Mouse (Mus musculus) lung, embryonic 16.5 days (tissue): ENCODE results near the gene Cdh6. TPM values are rescaled to one million over a fixed set of nuclear protein-coding genes. Genes with fewer than 3 reads are reported as not detected.

Experiments
- ATAC-seq: fragments of 200-750 bp; cut with Nextera tagmentation; 2 replicates; pipeline ENCODE4 v1.8.0; 2017; ENCODE audit warnings: low read depth, mild to moderate bottlenecking, moderate library complexity
- H3K27ac ChIP-seq: fragments of 300-500 bp; sonication (generic); 2 replicates; pipeline ENCODE4 v1.5.1; 2014; ENCODE audit warnings: mild to moderate bottlenecking, control low read depth, low read length
- H3K27me3 ChIP-seq: fragments of 300-500 bp; sonication (generic); 2 replicates; pipeline ENCODE4 v1.6.1; 2014; ENCODE audit warnings: low read depth, low read length, mixed read lengths; ENCODE audit not compliant: control insufficient read depth, insufficient read depth
- H3K36me3 ChIP-seq: fragments of 300-500 bp; sonication (generic); 2 replicates; pipeline ENCODE4 v1.6.1; 2014; ENCODE audit warnings: low read length; ENCODE audit not compliant: control insufficient read depth, insufficient read depth
- H3K4me1 ChIP-seq: fragments of 300-500 bp; sonication (generic); replicated peaks from 2 replicates; pipeline ENCODE4 v1.6.1; 2014; ENCODE audit warnings: low read length, mixed read lengths; ENCODE audit not compliant: control insufficient read depth, insufficient read depth
- H3K4me2 ChIP-seq: fragments of 300-500 bp; sonication (generic); 2 replicates; pipeline ENCODE4 v1.6.1; 2014; ENCODE audit warnings: low read depth, low read length, control low read depth
- H3K4me3 ChIP-seq: fragments of 300-500 bp; sonication (generic); 2 replicates; pipeline ENCODE4 v1.5.1; 2014; ENCODE audit warnings: mild to moderate bottlenecking, low read length, control low read depth
- H3K9ac ChIP-seq: fragments of 300-500 bp; sonication (generic); 2 replicates; pipeline ENCODE4 v1.6.1; 2014; ENCODE audit warnings: low read length, control low read depth
- H3K9me3 ChIP-seq: fragments of 300-500 bp; sonication (generic); 2 replicates; pipeline ENCODE4 v1.6.1; 2016; ENCODE audit warnings: low read length; ENCODE audit not compliant: control insufficient read depth
- WGBS: fragments of 180-500 bp; shearing (Covaris S2); extraction: QIAGEN DNeasy Blood & Tissue Kit; methylation state at CpG from one replicate; pipeline ENCODE4 v1.1.7; 2014; 5-methylcytosine and 5-hydroxymethylcytosine counted together
- polyA plus RNA-seq: library from polyadenylated mRNA; unstranded; fragments of >200 nt; fragmentation: Nextera tagmentation; extraction: Ambion mirVana; gene quantifications from 2 replicates; pipeline ENCODE4 v1.2.1, GENCODE M21; 2015

Gene Cdh6
- polyA plus RNA-seq, 1 experiment from 2014 or later, result 2.5 TPM

DNA sequence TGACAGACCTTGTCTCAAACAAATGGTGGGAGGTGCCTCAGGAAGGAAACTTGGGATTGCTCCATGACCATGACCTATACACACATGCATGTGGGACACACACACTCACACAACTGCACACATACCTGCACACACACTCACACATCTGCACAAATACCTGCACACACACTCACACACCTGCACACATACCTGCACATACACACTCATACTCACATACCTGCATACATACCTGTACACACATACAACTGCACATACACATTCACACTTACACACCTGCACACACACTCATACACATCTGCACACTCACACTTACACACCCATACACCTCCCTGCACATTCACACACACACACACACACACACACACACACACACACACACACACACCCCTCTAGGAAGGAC is 20.6 kb upstream of the Cdh6 start:
- no peak for ATAC-seq

DNA sequence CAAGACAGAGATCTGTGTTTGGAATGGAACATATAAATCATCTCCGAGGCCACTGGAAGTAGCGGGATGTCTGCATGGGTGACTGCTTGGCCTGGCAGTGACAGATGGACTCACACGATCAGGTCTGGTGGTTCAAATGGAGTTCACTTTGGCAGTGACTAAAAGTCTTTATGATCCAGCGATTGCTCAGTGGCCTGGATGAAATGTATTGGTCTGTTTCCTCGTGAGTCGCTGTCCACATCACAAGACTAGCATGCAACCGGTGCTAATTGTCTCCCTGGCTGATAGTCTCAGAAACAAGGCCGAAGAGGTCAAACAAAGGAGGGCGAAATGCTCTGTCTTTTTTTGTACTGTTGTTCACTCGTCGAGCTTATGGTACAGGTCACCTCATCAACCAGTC is 19.6 kb upstream of the Cdh6 start:
- no peak for ATAC-seq
- Histone ChIP-seq H3K36me3 (no peaks in the 10 kb centered on the region), H3K4me2 (no peak overlapping the region), H3K9me3 (no peaks in the 10 kb centered on the region), H3K27me3 (no peaks in the 10 kb centered on the region), H3K4me3 (no peak overlapping the region), H3K27ac (no peak overlapping the region), H3K4me1 (no peaks in the 10 kb centered on the region), H3K9ac (no peak overlapping the region)
- 47% methylated on average over 11 of the region's 11 CpGs for WGBS

More for the DNA sequence above, 20.6 kb upstream of the Cdh6 start:
- Histone ChIP-seq H3K9ac (no peak overlapping the region), H3K27me3 (no peaks in the 10 kb centered on the region), H3K36me3 (no peaks in the 10 kb centered on the region), H3K27ac (no peak overlapping the region), H3K4me1 (no peaks in the 10 kb centered on the region), H3K4me2 (no peak overlapping the region), H3K9me3 (no peaks in the 10 kb centered on the region), H3K4me3 (no peak overlapping the region)

DNA sequence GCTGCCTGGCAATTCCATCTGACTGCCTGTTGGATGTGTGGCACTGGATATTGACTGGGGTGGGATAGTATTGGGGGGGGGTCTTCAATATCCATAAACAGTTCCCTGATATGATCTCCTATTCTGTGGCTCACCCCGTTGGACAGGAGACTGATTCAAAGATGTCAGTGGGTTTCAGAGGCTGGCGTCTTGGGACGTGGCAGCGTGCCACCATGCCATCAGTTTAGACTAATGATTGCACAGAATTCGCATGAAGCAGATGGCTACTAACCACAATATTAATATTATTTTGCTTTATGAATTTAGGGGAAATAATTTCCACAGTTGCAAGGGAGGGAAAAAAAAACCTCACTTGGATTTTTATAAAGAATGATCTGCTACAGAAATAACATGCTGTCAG is 10.2 kb upstream of the Cdh6 start:
- Histone ChIP-seq H3K4me3 (no peak overlapping the region), H3K9me3 (no peaks in the 10 kb centered on the region), H3K9ac (no peak overlapping the region), H3K27ac (no peak overlapping the region), H3K4me1 (no peaks in the 10 kb centered on the region), H3K27me3 (no peaks in the 10 kb centered on the region), H3K4me2 (no peak overlapping the region), H3K36me3 (no peaks in the 10 kb centered on the region)
- ATAC-seq, result no peak
- WGBS, result 59% methylated on average over 5 of the region's 5 CpGs

DNA sequence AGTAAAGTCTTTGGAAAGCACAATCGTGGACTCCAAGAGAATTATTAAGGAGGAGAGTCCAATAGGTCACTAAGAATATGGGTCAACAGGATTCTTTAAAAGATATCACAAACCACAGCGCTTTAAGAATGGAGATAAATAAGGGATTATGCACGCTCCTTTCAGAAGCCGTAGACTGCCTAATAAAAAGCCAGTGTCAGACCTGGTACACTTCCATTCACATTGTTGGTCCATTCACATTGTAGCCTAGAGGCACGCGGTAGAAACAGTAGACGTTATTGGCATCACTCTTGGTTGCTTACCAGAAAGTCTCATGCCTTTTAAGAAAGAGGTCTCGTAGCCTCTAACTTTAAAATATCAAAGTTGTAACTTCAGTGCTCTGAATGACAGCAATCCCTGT is 8.0 kb upstream of the Cdh6 start:
- H3K9me3 ChIP-seq, result no peaks in the 10 kb centered on the region
- H3K27ac ChIP-seq, result no peak overlapping the region
- no peak overlapping the region for H3K4me2 ChIP-seq
- H3K9ac ChIP-seq, result no peak overlapping the region
- no peak for ATAC-seq
- no peak overlapping the region for H3K4me3 ChIP-seq
- H3K4me1 ChIP-seq, result no peaks in the 10 kb centered on the region
- no peaks in the 10 kb centered on the region; the same call in 1 of the 2 replicates for H3K27me3 ChIP-seq
- WGBS, result 86% methylated on average over 8 of the region's 8 CpGs
- H3K36me3 ChIP-seq, result no peaks in the 10 kb centered on the region

DNA sequence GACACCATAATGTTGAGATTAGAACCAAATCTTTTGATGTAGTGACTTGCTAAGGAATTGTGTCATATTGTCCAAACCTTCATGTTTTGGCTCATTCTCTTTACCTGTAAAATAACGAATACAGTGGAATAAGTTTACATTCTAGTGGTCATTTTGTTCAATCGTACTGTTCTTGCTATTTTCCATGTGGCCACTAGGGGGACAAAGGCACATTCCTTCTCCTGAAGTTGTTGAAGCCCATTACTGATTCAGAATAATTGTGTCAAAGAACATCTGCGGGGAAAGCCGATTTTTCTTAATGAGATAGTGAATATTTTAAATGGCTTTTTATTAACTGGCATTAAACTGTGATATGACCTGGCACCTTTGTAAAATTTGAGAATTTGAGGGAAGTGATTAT is 7.5 kb upstream of the Cdh6 start:
- Histone ChIP-seq H3K9me3 (no peaks in the 10 kb centered on the region), H3K4me1 (no peaks in the 10 kb centered on the region), H3K9ac (no peak overlapping the region), H3K27me3 (peaks cover 2% of the 10 kb centered on the region; the same call in 1 of the 2 replicates), H3K27ac (no peak overlapping the region), H3K4me2 (no peak overlapping the region), H3K36me3 (no peaks in the 10 kb centered on the region), H3K4me3 (no peak overlapping the region)
- ATAC-seq, result no peak
- WGBS, result 33% methylated on average over 4 of the region's 4 CpGs

DNA sequence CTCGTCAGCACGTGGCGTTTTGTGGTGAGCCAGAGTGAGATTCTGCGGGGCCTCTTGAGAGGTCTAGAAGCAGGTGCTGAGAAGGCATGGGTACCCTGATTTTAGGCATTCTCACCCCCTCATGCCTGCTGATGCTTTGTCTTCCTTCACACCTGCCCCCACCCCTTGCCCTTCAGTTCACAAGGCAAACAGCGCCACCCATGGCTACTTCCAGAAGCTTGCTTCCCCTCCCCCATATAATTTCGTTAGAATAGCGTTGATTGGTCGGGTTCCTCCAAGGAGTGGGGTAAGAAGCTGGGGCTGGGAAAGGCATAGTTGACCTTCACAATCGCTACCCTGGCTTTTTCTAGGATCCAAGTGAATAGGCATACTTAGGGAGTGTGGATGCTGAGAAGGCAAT is 2.5 kb upstream of the Cdh6 start:
- H3K36me3 ChIP-seq, result no peaks in the 10 kb centered on the region
- H3K9ac ChIP-seq, result no peak overlapping the region
- no peak overlapping the region for H3K27ac ChIP-seq
- peaks cover 14% of the 10 kb centered on the region for H3K27me3 ChIP-seq
- H3K4me3 ChIP-seq, result no peak overlapping the region
- H3K9me3 ChIP-seq, result no peaks in the 10 kb centered on the region
- H3K4me1 ChIP-seq, result peaks cover 12% of the 10 kb centered on the region
- WGBS, result 20% methylated on average over 9 of the region's 9 CpGs
- ATAC-seq, result no peak
- H3K4me2 ChIP-seq, result no peak overlapping the region

DNA sequence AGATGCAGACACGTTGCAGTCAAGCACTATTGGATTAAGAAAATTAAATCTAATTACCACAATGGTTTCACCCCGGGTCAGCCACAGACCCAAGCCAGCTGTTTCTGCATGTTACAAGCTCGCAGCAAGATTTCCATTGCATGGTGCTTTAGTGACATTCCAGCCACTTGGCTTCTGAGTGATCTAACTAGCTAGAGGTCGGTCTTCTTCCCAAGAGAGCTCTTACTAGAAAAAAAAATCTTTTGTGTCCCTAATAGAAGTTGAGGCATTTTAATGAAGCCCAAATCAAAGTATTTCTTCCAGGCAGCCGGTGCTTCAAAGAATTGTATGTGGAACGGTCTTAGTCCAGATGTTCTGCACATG is 1.1 kb upstream of the Cdh6 start:
- WGBS, result 15% methylated on average over 6 of the region's 6 CpGs
- Histone ChIP-seq H3K4me2 (no peak overlapping the region), H3K36me3 (no peaks in the 10 kb centered on the region), H3K27ac (no peak overlapping the region), H3K9ac (no peak overlapping the region), H3K4me3 (no peak overlapping the region), H3K9me3 (no peaks in the 10 kb centered on the region), H3K27me3 (peaks cover 16% of the 10 kb centered on the region), H3K4me1 (peaks cover 12% of the 10 kb centered on the region)
- no peak for ATAC-seq

DNA sequence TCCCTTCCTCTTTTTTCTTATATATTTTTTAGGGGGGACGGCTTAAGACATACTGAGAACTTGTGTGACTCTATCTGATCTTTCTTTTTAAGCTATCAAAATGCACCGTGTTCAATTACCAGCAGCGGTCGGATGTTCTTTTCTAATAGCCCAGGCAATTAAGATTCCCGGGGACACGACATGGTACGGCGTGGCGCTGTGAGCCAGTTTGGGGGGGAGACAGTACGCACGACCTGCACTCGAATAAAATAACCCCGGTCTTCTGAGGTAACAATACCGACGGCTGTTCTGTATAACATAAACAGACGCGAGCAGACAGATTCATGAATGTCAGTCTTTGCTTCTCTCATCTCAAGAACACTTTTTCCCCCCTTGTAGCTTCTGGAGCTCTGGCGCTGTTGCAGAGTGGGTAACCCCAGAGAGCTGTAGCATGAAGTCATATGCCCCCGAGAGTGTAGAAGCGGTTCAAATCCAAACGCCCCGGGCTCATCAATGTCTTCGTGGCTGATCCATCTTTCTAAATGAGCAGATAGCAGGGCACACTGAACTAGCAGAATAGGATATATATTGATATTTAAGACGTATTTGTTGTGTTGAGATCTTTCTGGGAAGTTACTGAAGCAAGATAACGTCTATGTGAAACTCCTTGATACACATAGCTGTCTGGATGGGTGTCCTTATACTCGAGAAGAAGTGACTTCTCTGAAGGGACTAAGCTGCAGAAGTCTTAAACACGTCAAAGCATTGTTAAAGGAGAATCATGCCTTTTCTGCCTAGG is 554 bp upstream of the Cdh6 start:
- ATAC-seq, result no peak
- no peak overlapping the region for H3K27ac ChIP-seq
- WGBS, result 2% methylated on average over 27 of the region's 27 CpGs

DNA sequence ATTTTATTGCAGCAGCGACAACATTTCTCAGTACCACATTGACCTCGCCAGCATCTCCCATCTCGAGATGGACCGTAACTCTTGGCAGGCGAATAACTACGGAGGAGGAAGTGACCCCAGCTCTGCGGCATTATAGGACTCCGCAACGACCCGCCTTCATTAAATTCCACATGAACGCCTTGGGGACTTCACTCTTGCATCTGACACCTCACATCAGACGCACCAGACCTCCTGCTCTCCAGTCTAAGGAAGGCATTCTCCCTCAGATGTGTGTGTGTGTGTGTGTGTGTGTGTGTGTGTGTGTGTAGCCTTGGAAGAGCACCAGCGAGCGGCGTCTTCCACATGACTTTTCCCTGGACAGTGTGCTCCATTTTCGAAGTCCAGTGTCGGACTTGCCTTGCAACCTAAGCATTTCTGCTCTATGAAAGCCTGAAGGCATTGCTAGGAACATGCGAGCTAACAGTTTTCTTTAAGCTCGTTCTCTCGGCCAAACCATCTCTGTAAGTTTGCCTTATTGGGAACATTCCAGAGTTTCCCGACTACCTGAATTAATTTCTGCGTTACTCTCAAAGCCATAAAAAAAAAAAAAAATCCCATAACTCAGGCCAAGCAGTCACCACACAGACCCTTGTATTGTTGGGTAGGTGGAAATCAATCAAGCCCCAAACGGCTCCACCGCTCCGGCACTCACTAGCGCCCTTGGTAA is 957 bp downstream of the Cdh6 start:
- H3K36me3 ChIP-seq, result no peaks in the 10 kb centered on the region
- peak overlapping the region; percentile 58 for H3K4me3 ChIP-seq
- no peaks in the 10 kb centered on the region for H3K9me3 ChIP-seq
- under 1% methylated on average over 26 of the region's 26 CpGs for WGBS
- H3K4me1 ChIP-seq, result peaks cover 12% of the 10 kb centered on the region
- ATAC-seq, result 0 out of 2 replicates have a peak, but pooled peaks have one; percentile 18
- H3K27me3 ChIP-seq, result peaks cover 16% of the 10 kb centered on the region
- H3K4me2 ChIP-seq, result peak overlapping the region; percentile 95
- peak overlapping the region; percentile 52; the same call in 1 of the 2 replicates for H3K9ac ChIP-seq
- H3K27ac ChIP-seq, result no peak overlapping the region

More for the DNA sequence above, 554 bp upstream of the Cdh6 start:
- no peaks in the 10 kb centered on the region for H3K9me3 ChIP-seq
- H3K9ac ChIP-seq, result 0 out of 2 replicates have a peak overlapping the region, but pooled peaks have one; percentile 52
- H3K4me3 ChIP-seq, result peak overlapping the region; percentile 58
- H3K27me3 ChIP-seq, result peaks cover 16% of the 10 kb centered on the region
- peaks cover 12% of the 10 kb centered on the region for H3K4me1 ChIP-seq
- H3K36me3 ChIP-seq, result no peaks in the 10 kb centered on the region
- H3K4me2 ChIP-seq, result peak overlapping the region; percentile 95
